Mouse (Mus musculus): Measurements from ENCODE around the gene Aarsd1. TPM values are rescaled to one million over a fixed set of nuclear protein-coding genes. Genes with fewer than 3 reads are reported as not detected.
"Not testable (repeated sequence)": the region's sequence is repeated elsewhere in the genome, so short reads cannot be mapped to it uniquely, and the experiment has no call there.

The Aarsd1 gene
- polyA plus RNA-seq, 1 experiment from 2014 or later = 101 TPM

- H3K27ac ChIP-seq = peak overlapping the region; percentile 94
- H3K4me1 ChIP-seq (replicated peaks) = peaks cover 23% of the 10 kb centered on the region
- peak overlapping the region; percentile 96 for H3K9ac ChIP-seq (replicated peaks)
- WGBS = under 1% methylated on average over 14 of the region's 14 CpGs
- peaks cover 30% of the 10 kb centered on the region for H3K36me3 ChIP-seq
- ATAC-seq = no peak
- peak overlapping the region; percentile 92 for H3K4me2 ChIP-seq (replicated peaks)
- H3K4me3 ChIP-seq (replicated peaks) = peak overlapping the region; percentile 85
- H3K27me3 ChIP-seq = no peaks in the 10 kb centered on the region
- H3K9me3 ChIP-seq = no peaks in the 10 kb centered on the region
These were observed 25.3 kb upstream of the Aarsd1 start for GRCm38 (mm10) chr11:101442760-101443159.

GRCm38 (mm10) chr11:101442127-101442693 is 24.8 kb upstream of the Aarsd1 start, which contains the start of gene Rpl27:
Gene Rpl27, plus strand, starts transcription at chr11:101442298.
- WGBS = under 1% methylated on average over 42 of the region's 42 CpGs
- Histone ChIP-seq H3K9me3 (no peaks in the 10 kb centered on the region), H3K4me2 (replicated peaks) (peak within 1 kb of the TSS; percentile 92), H3K27ac (peak within 1 kb of the TSS; percentile 94), H3K4me1 (replicated peaks) (peaks cover 23% of the 10 kb centered on the region), H3K9ac (replicated peaks) (peak within 1 kb of the TSS; percentile 96), H3K36me3 (peaks cover 30% of the 10 kb centered on the region), H3K27me3 (no peaks in the 10 kb centered on the region), H3K4me3 (replicated peaks) (peak within 1 kb of the TSS; percentile 85)
- peak; percentile 99 for ATAC-seq

GRCm38 (mm10) chr11:101441450-101442126 is 24.2 kb upstream of the Aarsd1 start:
- peak overlapping the region; percentile 56; the same call in 1 of the 2 replicates for H3K27ac ChIP-seq
- H3K4me2 ChIP-seq (replicated peaks) = peak overlapping the region; percentile 38
- H3K9me3 ChIP-seq; H3K27me3 ChIP-seq; H3K9ac ChIP-seq (replicated peaks); ATAC-seq: not testable (repeated sequence)
- WGBS = 39% methylated on average over 15 of the region's 15 CpGs
- H3K36me3 ChIP-seq = peaks cover 28% of the 10 kb centered on the region
- H3K4me3 ChIP-seq (replicated peaks) = peak overlapping the region; percentile 20; the same call in 1 of the 2 replicates
- peaks cover 23% of the 10 kb centered on the region for H3K4me1 ChIP-seq (replicated peaks)

GRCm38 (mm10) chr11:101438006-101438405 is 20.6 kb upstream of the Aarsd1 start:
- H3K4me1 ChIP-seq (replicated peaks); H3K4me2 ChIP-seq (replicated peaks); H3K27ac ChIP-seq; H3K4me3 ChIP-seq (replicated peaks); H3K9ac ChIP-seq (replicated peaks); ATAC-seq; H3K27me3 ChIP-seq; H3K9me3 ChIP-seq: not testable (repeated sequence)
- H3K36me3 ChIP-seq = peaks cover 31% of the 10 kb centered on the region
- WGBS = 65% methylated on average over 3 of the region's 3 CpGs

- H3K4me1 ChIP-seq (replicated peaks) = no peaks in the 10 kb centered on the region
- 35% methylated on average over 4 of the region's 4 CpGs for WGBS
- no peak overlapping the region for H3K4me2 ChIP-seq (replicated peaks)
- ATAC-seq = no peak
- peaks cover 39% of the 10 kb centered on the region for H3K36me3 ChIP-seq
- H3K9me3 ChIP-seq = no peaks in the 10 kb centered on the region
- H3K27me3 ChIP-seq = no peaks in the 10 kb centered on the region
- no peak overlapping the region for H3K27ac ChIP-seq
- H3K9ac ChIP-seq (replicated peaks) = no peak overlapping the region
- H3K4me3 ChIP-seq (replicated peaks) = no peak overlapping the region
These were observed 19.5 kb upstream of the Aarsd1 start for GRCm38 (mm10) chr11:101436916-101437315.

GRCm38 (mm10) chr11:101435831-101436230 is 18.4 kb upstream of the Aarsd1 start:
- no peak overlapping the region for H3K27ac ChIP-seq
- H3K27me3 ChIP-seq = no peaks in the 10 kb centered on the region
- no peak overlapping the region for H3K4me2 ChIP-seq (replicated peaks)
- 88% methylated on average over 4 of the region's 4 CpGs for WGBS
- no peak for ATAC-seq
- H3K4me1 ChIP-seq (replicated peaks) = no peaks in the 10 kb centered on the region
- no peak overlapping the region for H3K4me3 ChIP-seq (replicated peaks)
- no peak overlapping the region for H3K9ac ChIP-seq (replicated peaks)
- H3K36me3 ChIP-seq = peaks cover 50% of the 10 kb centered on the region
- H3K9me3 ChIP-seq = no peaks in the 10 kb centered on the region

GRCm38 (mm10) chr11:101433396-101433795 is 16.0 kb upstream of the Aarsd1 start:
- no peak overlapping the region for H3K27ac ChIP-seq
- ATAC-seq = no peak
- 92% methylated on average over 13 of the region's 13 CpGs for WGBS
- no peaks in the 10 kb centered on the region for H3K9me3 ChIP-seq
- no peak overlapping the region for H3K4me2 ChIP-seq (replicated peaks)
- no peak overlapping the region for H3K4me3 ChIP-seq (replicated peaks)
- H3K27me3 ChIP-seq = no peaks in the 10 kb centered on the region
- H3K4me1 ChIP-seq (replicated peaks) = no peaks in the 10 kb centered on the region
- no peak overlapping the region for H3K9ac ChIP-seq (replicated peaks)
- peaks cover 66% of the 10 kb centered on the region for H3K36me3 ChIP-seq

- Histone ChIP-seq H3K4me1 (replicated peaks) (peaks cover 11% of the 10 kb centered on the region), H3K9ac (replicated peaks) (no peak overlapping the region), H3K36me3 (peaks cover 66% of the 10 kb centered on the region), H3K4me2 (replicated peaks) (no peak overlapping the region), H3K4me3 (replicated peaks) (no peak overlapping the region), H3K27me3 (no peaks in the 10 kb centered on the region), H3K9me3 (no peaks in the 10 kb centered on the region), H3K27ac (no peak overlapping the region)
- 92% methylated on average over 9 of the region's 9 CpGs for WGBS
- ATAC-seq = no peak
These were observed 13.9 kb upstream of the Aarsd1 start for GRCm38 (mm10) chr11:101431327-101431726.

GRCm38 (mm10) chr11:101426165-101426564 is 8.8 kb upstream of the Aarsd1 start:
- Histone ChIP-seq H3K36me3 (peaks cover 19% of the 10 kb centered on the region), H3K4me1 (replicated peaks) (peaks cover 32% of the 10 kb centered on the region), H3K27ac (no peak overlapping the region), H3K9me3 (no peaks in the 10 kb centered on the region), H3K4me3 (replicated peaks) (peak overlapping the region; percentile 72), H3K27me3 (peaks cover 5% of the 10 kb centered on the region; the same call in 1 of the 2 replicates), H3K9ac (replicated peaks) (peak overlapping the region; percentile 77), H3K4me2 (replicated peaks) (peak overlapping the region; percentile 94)
- 77% methylated on average over 8 of the region's 8 CpGs for WGBS
- ATAC-seq = no peak

GRCm38 (mm10) chr11:101424925-101425813 is 7.8 kb upstream of the Aarsd1 start, which contains the start of the genes Rundc1 and Ptges3l:
Gene Rundc1, plus strand, starts transcription at chr11:101425085.
Gene Ptges3l, minus strand, starts transcription at chr11:101425333.
- H3K9ac ChIP-seq (replicated peaks) = peak within 1 kb of the TSS; percentile 77
- under 1% methylated on average over 81 of the region's 81 CpGs for WGBS
- peaks cover 32% of the 10 kb centered on the region for H3K4me1 ChIP-seq (replicated peaks)
- H3K4me3 ChIP-seq (replicated peaks) = peak within 1 kb of the TSS; percentile 72
- peak; percentile 95 for ATAC-seq
- H3K27ac ChIP-seq = peak within 1 kb of the TSS; percentile 84
- H3K9me3 ChIP-seq = no peaks in the 10 kb centered on the region
- peaks cover 9% of the 10 kb centered on the region for H3K36me3 ChIP-seq
- peaks cover 5% of the 10 kb centered on the region; the same call in 1 of the 2 replicates for H3K27me3 ChIP-seq
- peak within 1 kb of the TSS; percentile 94 for H3K4me2 ChIP-seq (replicated peaks)

GRCm38 (mm10) chr11:101424105-101424851 is 6.9 kb upstream of the Aarsd1 start, which contains the start of gene Gm27029:
Gene Gm27029, minus strand, starts transcription at chr11:101424796.
- 6% methylated on average over 23 of the region's 23 CpGs for WGBS
- Histone ChIP-seq H3K27me3 (peaks cover 5% of the 10 kb centered on the region; the same call in 1 of the 2 replicates), H3K4me3 (replicated peaks) (peak within 1 kb of the TSS; percentile 72), H3K27ac (peak within 1 kb of the TSS; percentile 84), H3K9me3 (no peaks in the 10 kb centered on the region), H3K9ac (replicated peaks) (peak within 1 kb of the TSS; percentile 77), H3K36me3 (peaks cover under 1% of the 10 kb centered on the region; the same call in 1 of the 2 replicates), H3K4me1 (replicated peaks) (peaks cover 32% of the 10 kb centered on the region), H3K4me2 (replicated peaks) (peak within 1 kb of the TSS; percentile 94)
- ATAC-seq = peak; percentile 58
